Mouse (Mus musculus): Measurements from ENCODE around the gene Parn. TPM values are rescaled to one million over a fixed set of nuclear protein-coding genes. Genes with fewer than 3 reads are reported as not detected.

The Parn gene
- total RNA-seq, 2 experiments from 2014 or later: 13.8 to 14.1 TPM

DNA sequence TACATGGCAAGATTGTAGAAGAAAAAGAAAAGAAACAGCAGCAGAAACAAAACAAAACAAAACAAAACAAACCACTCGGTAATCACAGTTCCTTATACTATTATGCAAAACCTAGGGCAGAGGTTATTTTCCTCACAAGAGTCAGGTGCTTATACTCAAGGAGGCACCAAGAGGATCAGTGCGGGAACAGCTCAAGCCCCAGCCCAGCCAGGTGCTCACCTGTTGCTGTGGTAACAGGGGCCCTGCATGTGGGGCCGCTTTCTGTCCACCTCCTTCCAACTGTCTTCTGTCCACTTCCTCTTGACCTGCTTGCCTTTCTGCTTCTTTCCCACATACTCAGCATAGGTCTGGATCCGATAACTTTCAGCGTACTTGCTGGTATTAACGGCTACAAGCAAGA lies 101.6 kb downstream of the Parn start:
- no peak for DNase-seq
- intact Hi-C loops (cut with DNase I): no loop called here

DNA sequence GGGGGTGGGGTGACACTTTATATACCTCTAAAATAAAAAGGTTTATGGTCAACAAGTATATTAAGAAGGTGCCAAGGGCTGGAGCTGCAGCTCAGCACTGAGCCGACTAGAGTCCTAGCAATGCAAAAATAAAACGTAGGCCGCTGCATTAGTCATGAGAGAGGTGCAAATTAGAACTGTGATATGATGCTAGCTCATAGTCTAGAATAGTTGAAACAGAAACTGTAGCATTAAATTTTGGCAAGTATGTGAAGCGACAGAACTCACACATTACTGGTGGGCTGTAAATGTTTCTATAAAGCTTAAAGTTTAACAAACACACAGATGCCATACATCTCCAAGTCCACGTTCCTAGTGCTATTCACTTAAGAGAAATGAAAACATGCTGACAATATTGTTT lies 102.7 kb downstream of the Parn start:
- intact Hi-C loops (cut with DNase I): no loop called here
- DNase-seq: no peak

DNA sequence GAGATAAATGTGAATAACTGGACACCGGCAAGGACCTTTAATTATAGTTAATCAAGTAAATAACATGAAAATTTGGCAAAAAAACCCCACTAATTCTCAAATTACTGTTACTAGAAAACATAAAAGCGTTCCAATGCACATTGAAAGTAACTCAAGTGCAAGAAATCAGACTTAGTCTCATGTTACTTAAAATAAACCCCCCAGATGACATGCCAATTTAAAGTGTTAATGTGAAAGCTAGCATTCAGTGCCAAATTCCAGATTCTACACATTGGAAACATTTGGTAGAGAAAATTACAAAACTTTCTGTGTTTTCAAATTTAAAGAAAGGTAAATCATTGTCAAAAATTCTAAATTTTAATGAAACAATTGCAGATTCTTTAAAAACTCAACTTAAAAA lies 110.2 kb downstream of the Parn start:
- DNase-seq: no peak
- intact Hi-C loops (cut with DNase I): no loop called here

DNA sequence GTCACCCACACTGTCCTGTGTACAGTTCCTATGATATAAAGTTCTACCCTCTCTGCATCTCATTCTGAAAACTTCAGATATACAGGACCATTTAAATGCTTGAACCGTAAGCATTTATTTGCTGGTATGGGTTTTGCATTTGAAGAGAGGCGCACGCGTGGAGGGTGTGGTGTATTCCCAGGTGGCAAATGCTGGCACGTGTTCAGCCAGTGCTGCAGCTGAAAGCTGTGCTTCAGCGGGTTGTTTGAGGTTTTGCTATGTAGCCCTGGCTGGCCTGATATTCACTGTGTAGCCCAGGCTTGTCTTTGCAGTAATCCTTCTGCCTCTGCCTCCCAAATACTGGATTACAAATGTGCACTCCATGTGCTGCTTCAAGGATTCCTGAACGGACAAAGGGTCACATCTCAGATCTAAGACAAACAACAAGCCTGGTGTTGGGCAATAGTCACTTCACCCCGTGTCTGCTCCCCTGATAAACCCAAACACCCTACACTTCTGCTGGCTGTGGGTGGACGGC lies 111.0 kb downstream of the Parn start:
- DNase-seq: peak; percentile 27 to 53
- intact Hi-C loops (cut with DNase I): no loop called here

DNA sequence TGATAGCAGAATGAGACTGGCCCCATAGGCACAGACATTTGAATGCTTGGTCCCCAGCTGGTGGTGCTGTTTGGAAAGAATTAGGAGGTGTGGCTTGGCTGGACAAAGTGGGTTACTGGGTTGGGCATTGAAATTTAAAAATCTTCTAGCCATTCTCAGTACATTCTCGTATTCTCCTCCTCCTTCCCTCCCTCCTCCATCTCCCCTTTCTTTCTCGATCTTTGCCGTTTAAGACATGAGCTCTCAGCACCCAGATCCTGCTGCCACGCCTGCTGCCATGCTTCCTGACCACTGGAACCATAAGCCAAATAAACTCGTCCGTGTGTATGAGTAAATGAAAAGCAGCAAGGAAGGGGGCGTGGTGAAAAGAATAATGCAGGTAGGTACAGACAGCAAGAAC lies 111.5 kb downstream of the Parn start:
- intact Hi-C loops (cut with DNase I): no loop called here

DNA sequence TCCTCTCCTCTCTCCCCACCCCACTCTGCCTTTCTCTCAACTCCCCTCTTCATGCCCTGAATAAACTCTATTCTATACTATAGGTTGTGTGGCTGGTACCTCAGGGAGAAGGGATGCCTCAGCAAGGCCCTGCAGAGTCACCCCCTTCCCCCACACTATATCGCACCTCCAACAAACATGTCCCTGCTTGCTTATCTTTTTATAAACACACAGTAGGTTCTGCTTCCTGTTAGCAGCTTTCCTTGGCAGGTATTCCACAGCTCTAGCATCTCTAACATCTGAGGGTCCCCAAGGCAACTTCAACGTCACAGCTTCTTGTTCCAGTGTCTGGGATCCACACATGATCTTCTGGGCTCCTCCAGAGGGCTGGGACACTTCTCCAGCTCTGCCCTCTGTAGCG lies 117.3 kb downstream of the Parn start:
- intact Hi-C loops (cut with DNase I): no loop called here
- DNase-seq: no peak

More for the DNA sequence above, 111.5 kb downstream of the Parn start:
- DNase-seq: no peak

DNA sequence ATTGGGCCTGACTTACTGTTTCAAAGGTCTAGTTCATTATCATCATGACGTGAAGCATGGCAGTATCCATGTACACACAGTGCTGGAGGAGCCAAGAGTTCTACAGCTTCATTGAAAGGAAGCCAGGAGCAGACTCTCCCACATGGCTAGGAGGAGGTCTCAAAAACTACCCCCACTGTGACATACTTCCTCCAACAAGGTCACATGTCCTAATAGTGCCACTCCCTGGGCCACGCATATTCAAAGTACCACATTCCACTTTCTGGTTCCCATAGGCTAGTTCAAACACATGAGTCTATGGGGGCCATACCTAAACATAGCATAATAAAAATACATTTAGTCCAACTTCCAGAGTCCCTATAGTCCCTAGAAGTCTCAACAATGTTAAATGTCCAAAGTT lies 118.0 kb downstream of the Parn start:
- no peak for DNase-seq
- intact Hi-C loops (cut with DNase I): no loop called here

DNA sequence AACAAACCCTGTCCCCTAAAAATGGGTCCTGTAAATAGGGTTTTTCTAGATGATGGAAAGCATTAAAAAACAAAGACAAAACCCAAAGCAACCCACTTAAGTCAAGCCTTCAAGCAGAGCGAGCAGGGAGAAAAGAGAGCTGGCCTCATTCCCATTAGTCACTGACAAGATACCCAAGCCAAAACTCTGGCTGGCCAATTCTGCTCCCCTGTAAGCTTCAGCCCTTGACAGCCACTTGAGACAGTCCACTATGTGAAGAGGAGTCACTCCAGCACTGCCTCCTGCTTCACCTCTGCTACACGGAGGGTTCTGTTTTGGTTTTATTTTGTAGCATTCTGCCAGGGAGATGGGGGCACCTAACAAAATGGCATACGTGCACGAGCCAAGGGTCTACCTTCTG lies 126.2 kb downstream of the Parn start:
- intact Hi-C loops (cut with DNase I): no loop called here
- DNase-seq: peak; percentile 17 to 50

DNA sequence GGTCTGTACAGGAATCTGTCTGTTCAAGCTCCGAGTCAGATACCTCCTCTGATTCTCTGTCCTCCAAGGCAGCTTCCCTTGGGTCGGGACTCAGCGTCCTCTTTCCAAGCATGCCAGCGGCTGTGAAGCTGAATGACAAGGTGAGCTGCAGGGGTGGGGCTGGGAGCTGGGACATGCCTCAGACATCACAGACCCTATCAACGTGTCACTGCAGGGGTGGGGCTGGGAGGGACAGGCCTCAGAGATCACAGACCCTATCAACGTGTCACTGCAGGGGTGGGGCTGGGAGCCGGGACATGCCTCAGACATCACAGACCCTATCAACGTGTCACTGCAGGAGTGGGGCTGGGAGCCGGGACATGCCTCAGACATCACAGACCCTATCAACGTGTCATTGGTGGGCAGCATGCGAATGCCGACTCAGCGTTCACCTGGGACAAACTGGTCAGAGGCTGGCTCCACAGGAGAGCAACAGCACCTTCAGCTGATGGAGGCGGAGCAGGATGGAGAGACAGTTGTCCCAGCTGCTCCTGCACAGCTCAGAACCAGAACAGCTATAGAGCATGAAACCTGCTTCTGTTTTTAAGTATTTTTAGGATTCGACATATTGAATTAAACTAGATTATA lies 126.7 kb downstream of the Parn start:
- no peak for DNase-seq
- intact Hi-C loops (cut with DNase I): no loop called here

DNA sequence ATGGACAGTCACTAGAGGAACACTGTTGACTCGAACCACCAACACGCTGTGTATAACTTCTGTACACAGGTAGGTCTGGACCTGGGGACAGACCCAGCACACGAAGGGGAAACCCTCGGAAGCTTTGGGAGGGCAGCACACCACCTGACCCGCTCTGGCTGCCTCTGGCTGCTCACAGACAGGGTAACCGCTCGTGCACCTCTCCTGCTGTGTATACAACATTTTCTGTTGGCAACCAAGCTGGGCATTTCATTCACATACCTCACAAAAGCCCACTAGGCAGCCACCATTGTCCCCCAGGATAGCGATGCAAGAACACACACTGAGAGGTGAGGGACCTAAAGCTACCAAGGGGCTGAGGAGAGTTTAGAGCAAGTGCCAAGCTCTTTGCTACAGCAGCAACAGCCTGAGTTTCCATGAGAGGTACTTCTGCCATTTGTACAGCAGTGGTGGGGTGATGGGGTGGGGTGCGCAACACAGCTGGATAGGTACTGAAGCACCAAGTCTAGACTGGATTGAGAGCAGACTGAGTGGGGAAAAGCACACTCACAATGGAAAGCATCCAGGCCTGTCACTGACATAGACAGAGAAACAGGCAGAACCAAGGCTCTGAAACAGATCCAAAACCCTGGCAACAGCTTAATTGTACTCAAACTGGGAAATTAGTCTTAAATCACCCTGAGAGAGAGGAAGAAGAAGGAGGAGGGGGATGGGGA lies 128.9 kb downstream of the Parn start:
- intact Hi-C loops (cut with DNase I): loop anchor here (10.0 kb wide), 1 partner anchor 424 kb away; no protein-coding TSS in a partner anchor
- DNase-seq: no peak

DNA sequence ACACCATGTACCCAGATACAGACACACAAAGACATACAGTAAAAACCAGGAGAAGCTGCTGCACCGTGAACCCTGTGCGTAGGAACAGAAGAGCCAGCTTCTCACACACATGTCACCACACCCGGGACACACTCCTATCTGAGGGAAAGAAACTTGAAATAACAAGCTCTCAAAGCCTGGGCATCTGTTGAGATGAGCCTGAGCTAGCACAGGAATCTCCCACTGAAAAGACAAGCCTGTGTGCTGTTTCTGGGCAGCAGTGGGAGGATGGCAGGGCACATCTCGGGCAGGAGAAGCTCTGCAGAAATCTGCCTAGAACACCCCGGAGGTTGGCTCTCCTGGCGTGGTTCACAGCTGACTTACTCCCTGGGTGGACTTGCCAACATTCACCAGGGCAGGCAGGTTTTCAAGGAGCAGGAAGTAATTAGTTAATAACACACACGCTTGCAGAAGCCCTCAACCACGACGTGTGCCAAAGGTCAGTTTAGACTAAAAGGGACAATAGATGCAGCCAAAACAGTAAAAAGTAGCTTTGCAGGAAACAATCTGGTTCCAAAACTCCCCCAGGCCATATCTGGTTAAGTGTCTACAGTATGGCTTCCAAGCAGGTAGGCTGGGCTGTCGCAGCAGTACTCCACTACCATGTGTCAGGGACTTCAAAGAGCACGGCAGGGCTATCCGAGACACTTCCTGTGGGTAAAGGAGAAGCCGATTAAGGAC lies 129.6 kb downstream of the Parn start:
- intact Hi-C loops (cut with DNase I): loop anchor here (10.0 kb wide), 1 partner anchor 424 kb away; no protein-coding TSS in a partner anchor
- DNase-seq: no peak

DNA sequence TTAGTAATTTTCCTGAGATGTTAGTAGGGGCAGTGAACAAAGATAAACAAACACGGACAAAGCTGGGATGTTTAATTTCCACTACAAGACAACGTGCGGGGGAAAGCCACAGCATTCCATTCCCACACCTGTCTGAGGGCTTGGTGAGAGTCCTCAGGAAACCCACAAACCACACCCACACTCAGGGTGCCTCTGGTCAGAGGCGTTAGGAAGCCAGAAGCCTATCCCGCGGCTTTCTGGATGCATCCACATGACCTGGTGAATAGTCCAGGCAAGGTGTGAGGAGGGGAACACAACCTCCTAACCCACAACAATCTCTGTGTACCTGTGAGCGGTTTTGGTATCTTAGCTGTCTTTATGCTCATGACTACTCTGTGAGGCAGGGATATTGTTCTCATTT lies 131.6 kb downstream of the Parn start:
- intact Hi-C loops (cut with DNase I): loop anchor here (10.0 kb wide), 1 partner anchor 422 kb away; no protein-coding TSS in a partner anchor
- DNase-seq: no peak

DNA sequence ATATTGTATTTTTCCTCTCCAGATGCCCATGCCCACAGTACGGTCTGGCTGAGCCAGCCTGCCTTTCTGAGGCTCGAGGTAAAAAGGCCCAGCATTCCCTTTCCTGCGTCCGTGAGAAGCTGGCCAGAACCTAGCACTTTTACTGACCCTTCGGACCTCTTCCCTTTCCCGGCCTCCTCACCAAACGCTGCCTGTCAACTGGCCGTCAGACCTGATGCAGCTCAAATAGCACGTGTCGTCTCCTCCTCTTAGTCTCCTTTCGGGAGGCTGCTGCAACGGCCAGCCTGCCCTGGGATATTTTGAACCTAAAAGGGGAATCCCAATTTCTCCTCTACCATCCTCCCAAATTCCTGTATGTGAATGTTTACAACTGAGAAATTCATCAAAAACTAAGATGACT lies 132.1 kb downstream of the Parn start:
- intact Hi-C loops (cut with DNase I): loop anchor here (10.0 kb wide), 1 partner anchor 421 kb away; no protein-coding TSS in a partner anchor
- DNase-seq: no peak

DNA sequence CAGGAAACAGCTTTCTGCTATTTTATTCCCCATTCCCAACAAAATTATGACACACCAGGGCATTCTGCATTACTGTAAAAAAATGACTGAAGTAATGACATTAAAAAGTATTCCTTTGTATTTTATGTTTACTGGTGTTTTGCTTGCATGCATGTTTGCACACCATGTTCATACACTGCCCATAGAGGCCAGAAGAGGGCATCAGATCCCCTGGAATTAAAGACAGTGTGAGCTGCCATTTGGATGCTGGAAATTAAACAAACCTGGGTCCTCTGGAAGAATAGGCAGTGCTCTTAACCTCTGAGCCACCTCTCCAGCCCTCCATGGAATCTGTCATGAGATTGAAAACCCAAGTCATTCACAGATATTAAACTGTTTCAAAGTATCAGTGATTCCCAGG lies 135.1 kb downstream of the Parn start:
- intact Hi-C loops (cut with DNase I): loop anchor here (2.0 to 10.0 kb wide), 6 partner anchors 49 to 418 kb away; partner anchors contain the start of gene Pla2g10
- DNase-seq: peak; percentile 24 to 57

DNA sequence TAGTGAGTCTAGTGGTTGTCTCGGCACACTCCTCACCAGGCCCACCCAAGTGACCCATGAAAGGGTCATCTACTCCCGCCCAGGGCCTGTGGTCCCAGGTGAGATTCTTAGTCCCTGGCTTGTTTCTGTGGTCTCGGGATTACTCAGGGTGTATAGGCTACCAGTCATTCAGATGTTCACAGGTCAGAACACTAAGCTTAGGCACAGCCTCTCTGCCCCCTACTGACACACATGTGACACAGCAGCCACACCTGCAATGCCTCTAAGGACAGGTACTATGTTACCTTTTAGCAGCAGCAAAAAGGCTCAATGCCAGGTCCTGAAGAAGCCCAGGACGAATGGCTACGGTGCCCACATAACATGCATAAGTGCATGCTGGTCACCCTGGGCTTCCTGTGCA lies 136.7 kb downstream of the Parn start:
- DNase-seq: no peak
- intact Hi-C loops (cut with DNase I): loop anchor here (5.0 to 10.0 kb wide), 4 partner anchors 51 to 416 kb away; partner anchors contain the start of gene Pla2g10

DNA sequence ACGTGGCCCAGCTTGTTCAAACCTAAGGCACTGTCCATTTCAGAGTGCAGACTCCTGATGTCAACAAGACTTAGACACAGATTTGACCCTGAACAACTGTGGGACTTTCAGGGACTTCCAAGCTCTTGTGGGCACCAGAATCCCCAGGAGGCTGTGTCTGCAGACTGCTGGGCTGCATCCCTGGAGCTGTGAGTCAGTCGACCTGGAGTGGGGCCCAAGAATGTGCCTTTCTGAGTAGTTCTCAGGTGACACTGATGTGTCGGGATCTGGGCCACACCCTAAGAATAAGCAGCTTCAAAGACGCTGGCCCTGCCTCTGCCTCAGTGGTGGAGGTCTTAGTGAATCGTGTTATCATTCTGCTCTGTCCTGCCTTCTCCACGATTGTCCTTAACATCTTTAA lies 146.6 kb downstream of the Parn start:
- peak; percentile 29 to 45 for DNase-seq
- intact Hi-C loops (cut with DNase I): no loop called here

DNA sequence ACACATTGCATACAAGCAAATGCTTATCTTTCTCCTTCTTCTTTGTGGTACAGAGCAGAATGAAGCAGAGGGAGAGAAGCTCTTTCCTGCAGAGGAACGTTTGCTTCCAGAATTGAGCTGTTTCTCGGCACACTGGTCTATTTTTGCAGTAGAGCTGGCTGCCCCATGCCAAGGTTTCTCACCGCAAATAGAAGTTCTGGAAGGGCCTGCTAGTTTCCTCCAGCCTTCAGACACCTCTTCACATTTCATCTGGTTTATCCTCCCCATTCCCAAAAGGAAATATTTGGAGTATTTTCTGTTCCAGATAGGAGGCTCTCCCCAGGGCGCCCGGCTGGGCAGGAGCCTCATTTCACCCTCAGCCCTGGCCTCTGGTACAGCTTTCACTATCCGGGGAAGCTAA lies 147.7 kb downstream of the Parn start:
- intact Hi-C loops (cut with DNase I): no loop called here
- DNase-seq: peak in 1 of 2 experiments; percentile 37

DNA sequence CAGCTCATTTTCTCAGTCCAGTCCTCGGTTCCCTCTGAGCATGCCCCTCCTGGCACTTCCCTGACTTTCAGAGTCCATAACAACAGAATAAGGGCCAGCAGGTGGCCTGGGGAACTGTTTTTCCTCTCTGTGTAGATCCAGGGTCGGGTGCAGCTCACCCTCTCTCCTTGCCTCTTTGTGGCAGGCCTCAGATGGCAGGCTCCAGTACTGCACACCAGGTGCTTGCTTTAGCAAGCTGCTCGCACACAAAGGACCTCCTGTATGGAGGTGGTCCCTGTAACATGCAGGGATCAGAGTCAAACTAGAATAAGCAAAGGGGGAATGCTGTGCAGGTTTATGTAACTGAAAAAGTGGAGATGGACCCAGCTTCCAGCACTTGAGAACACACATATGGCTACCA lies 151.8 kb downstream of the Parn start:
- intact Hi-C loops (cut with DNase I): no loop called here
- no peak for DNase-seq

DNA sequence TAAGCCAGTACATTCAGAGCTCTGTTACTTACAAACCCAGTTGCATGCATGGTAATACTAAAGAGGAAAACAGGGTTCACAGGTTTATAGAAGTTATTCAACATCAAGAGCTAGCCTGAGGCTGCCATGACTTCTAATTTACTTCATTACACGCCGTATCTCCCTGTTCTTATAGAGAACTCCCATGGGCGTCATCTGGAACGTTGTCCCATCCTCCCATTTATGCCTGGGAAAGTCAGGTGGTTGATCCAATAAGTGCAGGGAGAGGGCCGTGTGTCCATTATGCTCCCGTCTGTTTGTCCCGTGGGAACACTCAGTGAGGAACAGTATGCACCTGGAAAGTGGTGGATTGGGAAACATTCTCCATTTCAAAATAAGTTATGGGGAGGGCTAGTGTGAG lies 152.4 kb downstream of the Parn start:
- intact Hi-C loops (cut with DNase I): no loop called here
- DNase-seq: no peak

DNA sequence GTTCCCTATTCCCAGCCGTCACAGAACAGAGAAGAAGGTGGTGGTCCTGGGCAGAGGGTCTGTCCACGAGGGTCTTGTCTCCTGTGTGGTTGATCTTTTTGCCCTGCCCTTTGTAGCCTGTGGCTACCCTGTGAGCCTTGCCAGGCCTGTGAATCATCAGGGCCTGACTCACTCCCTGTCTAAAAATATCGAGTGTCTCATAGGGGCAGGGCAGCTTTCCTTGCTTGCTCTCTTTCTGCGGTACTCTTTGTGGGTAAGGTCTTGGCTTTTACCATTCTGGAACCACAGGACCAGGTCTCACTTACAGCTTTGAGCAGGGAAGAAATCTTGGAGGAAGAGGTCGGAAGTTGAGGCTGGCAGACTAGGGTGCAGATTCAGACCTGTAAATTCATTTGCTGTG lies 162.9 kb downstream of the Parn start:
- intact Hi-C loops (cut with DNase I): no loop called here
- DNase-seq: peak; percentile 25 to 56

DNA sequence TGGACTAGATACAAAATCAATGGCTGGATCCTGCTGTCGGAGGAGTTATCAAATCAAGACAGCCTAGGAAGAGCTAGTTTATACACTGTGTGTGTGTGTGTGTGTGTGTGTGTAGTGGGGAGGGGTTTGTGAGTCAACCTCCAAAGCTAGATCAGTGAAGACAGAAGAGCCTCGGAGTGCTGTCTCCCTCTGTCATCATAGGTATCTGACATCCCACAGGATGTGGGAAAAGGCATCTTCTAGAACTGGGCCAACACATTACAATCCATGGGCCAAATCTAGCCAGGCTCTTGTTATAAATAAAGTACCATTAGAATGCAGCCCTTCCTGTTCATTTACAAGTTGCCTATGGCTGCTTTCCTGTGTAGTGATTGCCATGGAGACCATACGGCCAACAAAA lies 163.5 kb downstream of the Parn start:
- no peak for DNase-seq
- intact Hi-C loops (cut with DNase I): no loop called here

Data from heart, postnatal 14 days (tissue).